Mouse (Mus musculus): Measurements from ENCODE around the gene Golga1. TPM values are rescaled to one million over a fixed set of nuclear protein-coding genes. Genes with fewer than 3 reads are reported as not detected.

The Golga1 gene
- polyA plus RNA-seq, 1 experiment from 2014 or later: 20.8 TPM

Other genes with a start within 250 kb of the Golga1 start
- 3.3 and 5.1 TPM in 2 replicates for gene Nr6a1, start 137.9 kb downstream of the Golga1 start, polyA plus RNA-seq (2014; fragmentation: Nextera tagmentation; extraction: Ambion mirVana)
- 0.38 and 0.75 TPM in 2 replicates for gene Olfml2a, start 133.6 kb downstream of the Golga1 start, polyA plus RNA-seq (2014; fragmentation: Nextera tagmentation; extraction: Ambion mirVana)
- 1.4 TPM in 2 replicates for gene Wdr38, start 68.1 kb downstream of the Golga1 start, polyA plus RNA-seq (2014; fragmentation: Nextera tagmentation; extraction: Ambion mirVana)
- 113 and 128 TPM in 2 replicates for gene Arpc5l, start 60.2 kb downstream of the Golga1 start, polyA plus RNA-seq (2014; fragmentation: Nextera tagmentation; extraction: Ambion mirVana)
- gene Rpl35, start 59.9 kb downstream of the Golga1 start, polyA plus RNA-seq (2014; fragmentation: Nextera tagmentation; extraction: Ambion mirVana): 1,321 and 1,382 TPM in 2 replicates
- 4.7 and 5.1 TPM in 2 replicates for gene Scai, start 125.2 kb upstream of the Golga1 start, polyA plus RNA-seq (2014; fragmentation: Nextera tagmentation; extraction: Ambion mirVana)
- 82.7 and 89.4 TPM in 2 replicates for gene Ppp6c, start 160.9 kb upstream of the Golga1 start, polyA plus RNA-seq (2014; fragmentation: Nextera tagmentation; extraction: Ambion mirVana)

Measured in liver, embryonic 11.5 days (tissue).